Comparison of ENCODE assay signal across 12 mouse cellular contexts in the genomic region with DNA sequence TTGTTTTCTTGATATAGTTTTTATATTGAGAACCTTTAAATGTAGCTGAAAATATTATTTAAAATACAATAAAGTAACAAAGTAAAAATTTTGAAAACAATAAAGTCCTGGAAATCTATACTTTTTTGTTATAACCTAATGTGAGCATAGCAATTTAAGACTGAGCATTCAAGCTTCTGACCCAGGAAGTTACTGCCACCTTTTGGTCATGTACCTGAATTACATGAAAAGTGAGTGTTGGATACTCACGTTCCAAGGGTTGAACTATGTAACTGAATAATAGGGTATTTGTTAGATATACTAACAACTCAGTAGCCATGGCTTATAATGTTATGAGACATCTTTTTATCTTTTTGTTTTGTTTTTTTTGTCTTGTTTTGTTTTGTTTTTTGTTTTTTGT. TPM values are rescaled to one million over a fixed set of nuclear protein-coding genes. Genes with fewer than 3 reads are reported as not detected.
DNase-seq lines count a peak whose midpoint lies in the region; ATAC-seq and TF ChIP-seq lines count a peak whose summit lies in the region.
"Had no signal": no experiment of that assay in that cellular context is flagged by ENCODE, and none has a peak within 500 bp of the region (broad histone marks: within the 10 kb centered on the region; RNA-seq: fewer than 3 reads in every experiment).

No protein-coding gene starts in this region.

- H3K9ac ChIP-seq in hindbrain, embryonic 11.5 days (ENCODE audit: low read depth, low read length): no peak overlapping the region
- H3K9ac ChIP-seq in hindbrain, embryonic 14.5 days: no peak overlapping the region
- H3K9ac ChIP-seq: lung, embryonic 15.5 days had no signal

- CTCF ChIA-PET in Patski (lab: Charles Lee): no interaction called here

- no peaks in the 10 kb centered on the region for H3K9me3 ChIP-seq in hindbrain, embryonic 11.5 days (ENCODE audit: control insufficient read depth, low read length)
- no peaks in the 10 kb centered on the region for H3K9me3 ChIP-seq in hindbrain, embryonic 14.5 days (ENCODE audit: control insufficient read depth, low read length)
- H3K9me3 ChIP-seq: lung, embryonic 15.5 days had no signal

- no peak overlapping the region for H3K4me2 ChIP-seq in hindbrain, embryonic 11.5 days (replicated peaks; ENCODE audit: low read depth, low read length)
- H3K4me2 ChIP-seq in hindbrain, embryonic 14.5 days (replicated peaks): no peak overlapping the region
- H3K4me2 ChIP-seq: lung, embryonic 15.5 days had no signal

- H3K36me3 ChIP-seq in hindbrain, embryonic 11.5 days (ENCODE audit: control insufficient read depth, insufficient read depth, low read length): no peaks in the 10 kb centered on the region
- no peaks in the 10 kb centered on the region for H3K36me3 ChIP-seq in hindbrain, embryonic 14.5 days (replicated peaks; ENCODE audit: control insufficient read depth, insufficient read depth)
- no peaks in the 10 kb centered on the region for H3K36me3 ChIP-seq in spleen, adult 2 months (ENCODE audit: control insufficient read depth, insufficient read depth, low read length)
- no peaks in the 10 kb centered on the region for H3K36me3 ChIP-seq in splenic B cell, adult 2 months (ENCODE audit: control insufficient read depth, insufficient read depth, low read length, poor library complexity, severe bottlenecking)
- H3K36me3 ChIP-seq: lung, embryonic 15.5 days had no signal

- no peak for ATAC-seq in hindbrain, embryonic 11.5 days (ENCODE audit: low FRiP score)
- ATAC-seq in hindbrain, embryonic 14.5 days (ENCODE audit: low FRiP score): no peak
- ATAC-seq in Patski: no peak
- ATAC-seq: hindbrain, embryonic 16.5 days had no signal

- in situ Hi-C loops in Patski (cut with MboI; ENCODE audit: low pct_unique_long_range_greater_than_20kb): loop anchor here (25.0 kb wide), 1 partner anchor 908 kb away; no protein-coding TSS in a partner anchor

- no peaks in the 10 kb centered on the region for H3K27me3 ChIP-seq in hindbrain, embryonic 11.5 days (ENCODE audit: control insufficient read depth, insufficient read depth, low read length)
- no peaks in the 10 kb centered on the region for H3K27me3 ChIP-seq in hindbrain, embryonic 14.5 days (ENCODE audit: control insufficient read depth, insufficient read depth, low read length)
- no peaks in the 10 kb centered on the region for H3K27me3 ChIP-seq in spleen, adult 2 months (ENCODE audit: control insufficient read depth, insufficient read depth, low read length)
- H3K27me3 ChIP-seq in Patski: peaks cover 35% of the 10 kb centered on the region
- no peaks in the 10 kb centered on the region for H3K27me3 ChIP-seq in splenic B cell, adult 2 months (ENCODE audit: control insufficient read depth, insufficient read depth, low read length, poor library complexity, severe bottlenecking)
- H3K27me3 ChIP-seq: lung, embryonic 15.5 days had no signal

- DNase-seq in hindbrain, embryonic 11.5 days (ENCODE audit: low spot score): peak; percentile 5
- DNase-seq in hindbrain, embryonic 14.5 days (ENCODE audit: low spot score): no peak
- peak; percentile 1 to 2 for DNase-seq in spleen, adult 2 months (ENCODE audit: low read depth in 1 of 2, low spot score in 2 of 2)
- DNase-seq in spleen, postnatal 14 days (ENCODE audit: low spot score in 2 of 2): no peak
- DNase-seq in Patski (ENCODE audit: low read depth, low spot score): no peak
- DNase-seq in splenic B cell, adult 2 months (ENCODE audit: low read depth, low spot score): peak; percentile 66
- no peak for DNase-seq in MN1 (ENCODE audit: low spot score)
- DNase-seq in right cerebral cortex, postnatal 14 days: no peak
- DNase-seq: cerebellum, adult 2 months; right cerebral cortex, adult 18-20 months had no signal

- no peaks in the 10 kb centered on the region for H3K4me1 ChIP-seq in hindbrain, embryonic 11.5 days (replicated peaks; ENCODE audit: control insufficient read depth, insufficient read depth, low read length)
- no peaks in the 10 kb centered on the region for H3K4me1 ChIP-seq in hindbrain, embryonic 14.5 days (replicated peaks; ENCODE audit: control insufficient read depth, insufficient read depth, low read length)
- H3K4me1 ChIP-seq in spleen, adult 2 months (ENCODE audit: control insufficient read depth, insufficient read depth, insufficient read length): no peaks in the 10 kb centered on the region
- H3K4me1 ChIP-seq: lung, embryonic 15.5 days had no signal

- POLR2A ChIA-PET in Patski (lab: Charles Lee): no interaction called here

- no peak overlapping the region for H3K4me3 ChIP-seq in hindbrain, embryonic 11.5 days (ENCODE audit: low read depth, low read length)
- no peak overlapping the region for H3K4me3 ChIP-seq in hindbrain, embryonic 14.5 days (replicated peaks; ENCODE audit: low read length)
- H3K4me3 ChIP-seq in spleen, adult 2 months (ENCODE audit: extremely low read depth, insufficient read depth, insufficient read length): no peak overlapping the region
- H3K4me3 ChIP-seq: lung, embryonic 15.5 days had no signal

- WGBS in hindbrain, embryonic 11.5 days: 40% methylated on average over 1 of the region's 1 CpGs
- 46% methylated on average over 1 of the region's 1 CpGs for WGBS in hindbrain, embryonic 14.5 days
- 46% methylated on average over 1 of the region's 1 CpGs for WGBS in spleen, adult 2 months

- TF ChIP-seq CTCF in spleen, adult 2 months (IDR thresholded peaks at IDR 0.05; ENCODE audit: extremely low read depth, insufficient read depth, insufficient read length, insufficient replicate concordance): no peak
- TF ChIP-seq CTCF in Patski (IDR thresholded peaks at IDR 0.05): peak; percentile 15

- no peak overlapping the region for H3K27ac ChIP-seq in hindbrain, embryonic 11.5 days (ENCODE audit: low read depth, low read length)
- H3K27ac ChIP-seq in hindbrain, embryonic 14.5 days: no peak overlapping the region
- no peak overlapping the region for H3K27ac ChIP-seq in spleen, adult 2 months (ENCODE audit: insufficient read depth, low read length)
- H3K27ac ChIP-seq: lung, embryonic 15.5 days had no signal

- no peak for TF ChIP-seq POLR2A in spleen, adult 2 months (IDR thresholded peaks at IDR 0.05; ENCODE audit: low read depth, low read length)

RNA-seq across cellular contexts. Expression of a gene that starts 42.6 kb away (rescaled TPM):
- 0.31 and 0.54 TPM in 2 replicates for polyA plus RNA-seq in hindbrain, embryonic 11.5 days (2014; fragmentation: Nextera tagmentation; extraction: Ambion mirVana)
- 4.8 and 5.1 TPM in 2 replicates for polyA plus RNA-seq in hindbrain, embryonic 14.5 days (2014; fragmentation: Nextera tagmentation; extraction: Ambion mirVana)
- polyA plus RNA-seq in spleen, adult 2 months (2012; rRNA removed): not detected in 2 replicates
- polyA plus RNA-seq in Patski (2021): not detected

RNA-seq across cellular contexts. Expression of a gene that starts 43.3 kb away (rescaled TPM):
- polyA plus RNA-seq in hindbrain, embryonic 11.5 days (2014; fragmentation: Nextera tagmentation; extraction: Ambion mirVana): 0.19 and 0.22 TPM in 2 replicates
- 1.2 TPM in 2 replicates for polyA plus RNA-seq in hindbrain, embryonic 14.5 days (2014; fragmentation: Nextera tagmentation; extraction: Ambion mirVana)
- not detected in 2 replicates for polyA plus RNA-seq in spleen, adult 2 months (2012; rRNA removed)
- not detected for polyA plus RNA-seq in Patski (2021)

Comparison
In these comparisons a context has a peak if more than half of its experiments do, and no peak if none do; other contexts are left out.
1. DNase-seq: peak in hindbrain, embryonic 11.5 days (single experiment), spleen, adult 2 months (2 of 2) and splenic B cell, adult 2 months (single experiment); none in hindbrain, embryonic 14.5 days (single experiment), spleen, postnatal 14 days (0 of 2), Patski (single experiment), MN1 (single experiment) and right cerebral cortex, postnatal 14 days (single experiment).